Mouse (Mus musculus) heart, postnatal 0 days (tissue): ENCODE measurements around the gene Znhit3. TPM values are rescaled to one million over a fixed set of nuclear protein-coding genes. Genes with fewer than 3 reads are reported as not detected.

ENCODE experiments used
- ATAC-seq: fragments of 200-750 bp; cut with Nextera tagmentation; 2 replicates; pipeline ENCODE4 v1.8.0; 2017; ENCODE audit warnings: low read depth, moderate number of reproducible peaks, moderate library complexity; ENCODE audit not compliant: insufficient read depth
- DNase-seq: peaks from one replicate; pipeline ENCODE4 v3.0.0-alpha.2; 2016; ENCODE audit warnings: low spot score
- H3K27ac ChIP-seq: fragments of 300-500 bp; sonication (generic); 2 replicates; pipeline ENCODE4 v1.5.1; 2014; ENCODE audit warnings: low read depth, mild to moderate bottlenecking
- H3K27me3 ChIP-seq: fragments of 300-500 bp; sonication (generic); 2 replicates; pipeline ENCODE4 v1.6.1; 2014; ENCODE audit warnings: low read length, mixed read lengths; ENCODE audit not compliant: control insufficient read depth, insufficient read depth
- H3K36me3 ChIP-seq: fragments of 300-500 bp; sonication (generic); replicated peaks from 2 replicates; pipeline ENCODE4 v1.6.1; 2014; ENCODE audit warnings: low read length, mixed read lengths; ENCODE audit not compliant: control insufficient read depth, insufficient read depth
- H3K4me1 ChIP-seq: fragments of 300-500 bp; sonication (generic); 2 replicates; pipeline ENCODE4 v1.6.1; 2014; ENCODE audit warnings: antibody characterized with exemption; ENCODE audit not compliant: control insufficient read depth, insufficient read depth
- H3K4me2 ChIP-seq: fragments of 300-500 bp; sonication (generic); 2 replicates; pipeline ENCODE4 v1.6.1; 2014; ENCODE audit warnings: low read depth, mild to moderate bottlenecking, low read length, moderate library complexity
- H3K4me3 ChIP-seq: fragments of 300-500 bp; sonication (generic); 2 replicates; pipeline ENCODE4 v1.5.1; 2014; ENCODE audit warnings: low read depth, low read length
- H3K9ac ChIP-seq: fragments of 300-500 bp; sonication (generic); replicated peaks from 2 replicates; pipeline ENCODE4 v1.6.1; 2014; ENCODE audit warnings: low read depth, low read length, mixed read lengths
- H3K9me3 ChIP-seq: fragments of 300-500 bp; sonication (generic); replicated peaks from 2 replicates; pipeline ENCODE4 v1.6.1; 2016; ENCODE audit warnings: low read length; ENCODE audit not compliant: control insufficient read depth
- CTCF ChIP-seq: IDR thresholded peaks from 2 replicates; pipeline ENCODE4 v1.5.1; 2016; ENCODE audit warnings: antibody characterized with exemption, control low read depth, low read depth
- EP300 ChIP-seq: IDR thresholded peaks from 2 replicates; pipeline ENCODE4 v1.6.1; 2016; ENCODE audit warnings: antibody characterized with exemption, low read depth
- WGBS: fragments of 180-500 bp; shearing (Covaris S2); extraction: QIAGEN DNeasy Blood & Tissue Kit; methylation state at CpG from one replicate; pipeline ENCODE4 v1.1.7; 2014; 5-methylcytosine and 5-hydroxymethylcytosine counted together
- polyA plus RNA-seq: library from polyadenylated mRNA; unstranded; fragments of >200 nt; fragmentation: Nextera tagmentation; extraction: Ambion mirVana; gene quantifications from 2 replicates; pipeline ENCODE4 v1.2.1, GENCODE M21; 2015
- total RNA-seq: library from RNA; depleted of rRNA; stranded (reverse); fragments of >200 nt; gene quantifications from 2 replicates; pipeline ENCODE4 v1.2.3, GENCODE M21; 2014; ENCODE audit warnings: low replicate concordance

The Znhit3 gene
- total and polyA plus RNA-seq, 2 experiments from 2014 or later, result 21.1 to 27.5 TPM

DNA sequence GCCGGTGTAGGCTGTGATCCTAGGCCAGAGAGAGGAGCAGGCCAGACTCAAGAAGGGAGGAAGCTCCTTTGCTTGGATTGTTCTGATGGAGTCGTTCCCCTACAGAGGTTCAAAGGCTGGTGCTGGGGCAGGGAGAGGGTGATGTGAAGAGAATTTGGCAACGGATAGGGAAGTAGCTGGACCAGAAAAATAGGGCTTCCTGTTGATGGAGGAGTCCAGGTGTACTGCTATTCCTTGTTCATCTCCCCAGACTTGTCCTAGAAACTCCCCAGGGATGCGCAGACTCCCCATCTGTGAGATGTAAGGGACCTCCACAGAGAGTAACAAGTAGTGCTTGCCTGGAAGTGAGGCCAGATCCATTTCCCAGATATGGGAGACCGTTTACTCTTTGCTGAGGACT lies 40.2 kb upstream of the Znhit3 start:
- peaks cover 43% of the 10 kb centered on the region for H3K27me3 ChIP-seq
- no peak overlapping the region for H3K4me2 ChIP-seq
- H3K9ac ChIP-seq, result no peak overlapping the region
- peaks cover 8% of the 10 kb centered on the region for H3K4me1 ChIP-seq
- DNase-seq (no peak), ATAC-seq (no peak)
- H3K27ac ChIP-seq, result no peak overlapping the region
- no peaks in the 10 kb centered on the region for H3K9me3 ChIP-seq
- H3K36me3 ChIP-seq, result no peaks in the 10 kb centered on the region
- WGBS, result 32% methylated on average over 5 of the region's 5 CpGs
- TF ChIP-seq EP300 (no peak), CTCF (no peak)
- no peak overlapping the region for H3K4me3 ChIP-seq

DNA sequence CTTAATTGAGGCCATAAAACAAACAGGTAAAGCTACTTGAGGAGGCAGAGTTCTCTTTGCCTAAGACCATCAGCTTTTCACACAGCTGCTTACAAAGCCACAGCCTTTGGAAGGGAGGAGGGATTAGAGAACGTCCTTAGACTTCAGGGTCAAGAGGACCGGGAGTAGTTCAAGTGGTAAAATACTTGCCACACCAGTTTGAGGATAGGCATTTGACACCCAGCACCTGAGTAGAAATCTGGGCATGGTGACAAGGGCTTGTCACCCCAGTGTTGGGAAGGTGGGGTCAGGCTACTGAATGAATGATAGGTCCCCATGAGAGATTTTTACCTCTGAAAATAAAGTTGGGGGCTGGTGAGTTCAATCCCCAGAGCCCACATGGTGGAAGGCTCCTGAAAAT lies 36.4 kb upstream of the Znhit3 start:
- Histone ChIP-seq H3K27me3 (peaks cover 20% of the 10 kb centered on the region), H3K9me3 (no peaks in the 10 kb centered on the region), H3K27ac (no peak overlapping the region), H3K9ac (no peak overlapping the region), H3K4me1 (no peaks in the 10 kb centered on the region), H3K36me3 (no peaks in the 10 kb centered on the region), H3K4me2 (no peak overlapping the region), H3K4me3 (no peak overlapping the region)
- DNase-seq (no peak), ATAC-seq (no peak)
- TF ChIP-seq EP300 (no peak), CTCF (no peak)
- WGBS, result 15% methylated on average over 2 of the region's 2 CpGs

DNA sequence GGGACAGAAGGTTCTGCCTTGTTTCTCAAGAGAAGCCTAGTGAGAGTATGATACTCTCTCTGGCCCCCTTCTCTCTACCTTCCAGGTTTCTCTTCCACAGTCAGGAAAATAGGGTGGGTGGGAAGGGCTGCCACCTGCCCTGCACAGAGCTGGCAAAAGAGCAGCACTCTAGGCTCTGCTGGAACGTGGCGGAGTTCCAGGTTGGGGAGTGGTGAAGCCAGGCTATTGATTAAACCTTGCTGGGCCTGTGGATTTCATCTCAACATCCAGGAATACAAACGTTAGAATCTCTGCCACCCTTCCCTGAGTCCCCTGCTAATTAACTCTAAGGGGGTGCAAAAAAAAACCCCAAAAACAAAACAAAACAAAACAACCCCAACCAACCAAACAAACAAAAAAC lies 32.4 kb upstream of the Znhit3 start:
- Histone ChIP-seq H3K27me3 (peaks cover 20% of the 10 kb centered on the region), H3K4me1 (no peaks in the 10 kb centered on the region), H3K4me3 (no peak overlapping the region), H3K4me2 (no peak overlapping the region), H3K36me3 (no peaks in the 10 kb centered on the region), H3K27ac (no peak overlapping the region), H3K9ac (no peak overlapping the region), H3K9me3 (no peaks in the 10 kb centered on the region)
- TF ChIP-seq EP300, result no peak
- TF ChIP-seq CTCF, result no peak
- 47% methylated on average over 3 of the region's 3 CpGs for WGBS
- DNase-seq (no peak), ATAC-seq (no peak)

DNA sequence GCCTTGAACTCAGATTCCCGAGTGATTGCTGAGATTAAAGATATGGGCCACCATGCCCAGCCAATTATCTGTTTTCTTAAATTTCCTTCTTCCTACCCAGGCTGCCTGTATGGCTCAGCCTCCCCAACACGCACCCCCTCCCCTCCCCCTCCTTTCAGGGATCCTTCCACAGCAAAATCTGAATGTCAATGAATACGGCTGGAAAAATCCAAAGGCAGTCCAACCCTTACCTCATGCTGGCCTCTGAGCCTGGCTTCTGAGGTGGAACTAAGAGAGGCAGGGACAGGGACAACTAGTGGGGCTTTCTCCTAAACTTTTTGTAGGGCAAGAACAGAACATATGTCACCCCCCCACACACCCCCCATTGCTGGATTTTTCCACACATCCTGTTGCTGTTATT lies 31.9 kb upstream of the Znhit3 start:
- Histone ChIP-seq H3K4me1 (no peaks in the 10 kb centered on the region), H3K4me2 (no peak overlapping the region), H3K9ac (no peak overlapping the region), H3K9me3 (no peaks in the 10 kb centered on the region), H3K27ac (no peak overlapping the region), H3K36me3 (no peaks in the 10 kb centered on the region), H3K27me3 (peaks cover 24% of the 10 kb centered on the region), H3K4me3 (no peak overlapping the region)
- DNase-seq (no peak), ATAC-seq (no peak)
- no peak for TF ChIP-seq CTCF
- TF ChIP-seq EP300, result no peak
- 50% methylated on average over 3 of the region's 3 CpGs for WGBS

DNA sequence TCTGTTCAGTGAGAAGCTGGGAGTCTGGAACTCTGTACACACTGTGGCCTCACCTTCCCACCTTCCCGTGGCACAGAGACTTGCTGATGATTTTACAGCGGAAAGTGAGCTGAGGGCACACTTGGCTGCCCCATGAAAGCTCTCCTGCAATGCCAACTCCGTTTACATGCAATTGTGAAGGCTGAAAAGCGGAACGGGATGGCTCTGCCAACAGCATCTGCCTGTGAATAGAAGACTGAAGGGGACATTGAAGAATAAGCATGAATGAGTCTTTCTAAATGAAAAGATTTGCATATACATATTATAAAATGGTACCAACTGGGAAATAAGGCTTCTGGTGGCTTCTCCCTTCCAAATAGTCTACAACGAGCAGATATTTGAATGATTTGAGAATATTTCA lies 31.0 kb upstream of the Znhit3 start:
- Histone ChIP-seq H3K4me3 (no peak overlapping the region), H3K4me1 (no peaks in the 10 kb centered on the region), H3K36me3 (no peaks in the 10 kb centered on the region), H3K27me3 (peaks cover 26% of the 10 kb centered on the region), H3K9ac (no peak overlapping the region), H3K27ac (no peak overlapping the region), H3K9me3 (no peaks in the 10 kb centered on the region), H3K4me2 (no peak overlapping the region)
- DNase-seq, result no peak
- no peak for ATAC-seq
- 74% methylated on average over 6 of the region's 6 CpGs for WGBS
- no peak for TF ChIP-seq EP300
- no peak for TF ChIP-seq CTCF

DNA sequence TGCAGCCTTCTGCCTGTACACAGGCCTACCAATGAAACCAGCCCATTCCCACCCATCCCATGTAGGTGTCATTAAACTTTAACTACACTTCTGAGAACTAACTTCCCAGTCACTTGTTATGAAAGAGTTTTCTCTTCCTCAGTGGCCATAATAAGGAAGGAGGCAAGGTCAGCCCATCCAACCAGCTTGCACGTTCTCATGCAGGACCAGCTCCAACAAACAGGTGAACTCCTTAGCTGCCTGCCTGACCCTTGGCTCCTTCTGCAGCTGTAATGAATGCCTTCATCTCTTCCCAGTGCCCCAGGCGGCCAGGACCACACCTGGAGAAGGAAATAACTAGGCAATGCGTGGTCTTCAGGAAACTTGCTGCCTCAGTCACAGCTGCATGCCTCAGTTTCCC lies 29.7 kb upstream of the Znhit3 start:
- no peak overlapping the region for H3K4me2 ChIP-seq
- H3K9ac ChIP-seq, result no peak overlapping the region
- ATAC-seq, result no peak
- no peak overlapping the region for H3K27ac ChIP-seq
- WGBS, result 53% methylated on average over 3 of the region's 3 CpGs
- no peaks in the 10 kb centered on the region for H3K36me3 ChIP-seq
- DNase-seq, result no peak
- H3K4me3 ChIP-seq, result no peak overlapping the region
- TF ChIP-seq CTCF (no peak), EP300 (no peak)
- H3K27me3 ChIP-seq, result peaks cover 26% of the 10 kb centered on the region
- no peaks in the 10 kb centered on the region for H3K4me1 ChIP-seq
- no peaks in the 10 kb centered on the region for H3K9me3 ChIP-seq
